Mouse (Mus musculus) liver, adult 2 months (tissue): ENCODE measurements around the gene Spty2d1. TPM values are rescaled to one million over a fixed set of nuclear protein-coding genes. Genes with fewer than 3 reads are reported as not detected.
A peak's percentile ranks its signal among the peaks of the same experiment; 100 is the strongest.
"Not testable (repeated sequence)": the region's sequence is repeated elsewhere in the genome, so short reads cannot be mapped to it uniquely, and the experiment has no call there.

Experiments used
- DNase-seq: peaks from one replicate; pipeline ENCODE4 v3.0.0-alpha.2; 2011; ENCODE audit warnings: low read depth, low spot score; ENCODE audit errors: extremely low read depth
- H3K27ac ChIP-seq: fragments of 200-500 bp; replicated peaks from 2 replicates; pipeline ENCODE4 v1.5.1; 2012; ENCODE audit warnings: low read depth, mild to moderate bottlenecking, control low read depth, inconsistent platforms, low read length; ENCODE audit not compliant: insufficient read depth
- H3K27me3 ChIP-seq: fragments of 200-500 bp; 2 replicates; pipeline ENCODE4 v1.6.1; 2012; ENCODE audit warnings: mild to moderate bottlenecking, moderate library complexity, low read length, inconsistent platforms; ENCODE audit not compliant: control insufficient read depth, insufficient read depth
- H3K36me3 ChIP-seq: fragments of 200-500 bp; 2 replicates; pipeline ENCODE4 v1.6.1; 2012; ENCODE audit warnings: low read length, inconsistent platforms; ENCODE audit not compliant: control insufficient read depth, insufficient read depth
- H3K4me1 ChIP-seq: fragments of 200-500 bp; 2 replicates; pipeline ENCODE4 v1.6.1; 2011; ENCODE audit warnings: low read length; ENCODE audit not compliant: control insufficient read depth, insufficient read depth
- H3K4me3 ChIP-seq: fragments of 200-500 bp; 2 replicates; pipeline ENCODE4 v1.5.1; 2011; ENCODE audit warnings: low read depth, mild to moderate bottlenecking, control low read depth, low read length, moderate library complexity; ENCODE audit not compliant: insufficient read depth
- H3K79me2 ChIP-seq: fragments of 200-500 bp; 2 replicates; pipeline ENCODE4 v1.6.1; 2012; ENCODE audit warnings: inconsistent platforms, mild to moderate bottlenecking, low read length, moderate library complexity; ENCODE audit not compliant: control insufficient read depth, insufficient read depth
- H3K9ac ChIP-seq: fragments of 200-500 bp; 2 replicates; pipeline ENCODE4 v1.6.1; 2012; ENCODE audit warnings: low read depth, mild to moderate bottlenecking, control low read depth, inconsistent platforms, low read length
- CTCF ChIP-seq: fragments of 200-500 bp; IDR thresholded peaks from 2 replicates; pipeline ENCODE4 v1.5.1; 2011; ENCODE audit warnings: low read depth, low read length, control low read depth
- POLR2A ChIP-seq: fragments of 200-500 bp; IDR thresholded peaks from 2 replicates; pipeline ENCODE4 v1.6.1; 2011; ENCODE audit warnings: low read length, control low read depth; ENCODE audit not compliant: insufficient read depth; ENCODE audit errors: extremely low read depth
- WGBS: fragments of 180-500 bp; shearing (Covaris S2); methylation state at CpG from one replicate; pipeline ENCODE4 v1.1.7; 2018; 5-methylcytosine and 5-hydroxymethylcytosine counted together
- polyA plus RNA-seq: library from polyadenylated mRNA; depleted of rRNA; stranded (reverse); fragments of >200 nt; gene quantifications from 2 replicates; pipeline ENCODE4 v1.2.3, GENCODE M21; 2012
- total RNA-seq: library from RNA; depleted of rRNA; stranded (reverse); fragments of >200 nt; gene quantifications from 2 replicates; pipeline ENCODE4 v1.2.3, GENCODE M21; 2014

The Spty2d1 gene
- total and polyA plus RNA-seq, 2 experiments, result 3.2 to 7.5 TPM

DNA sequence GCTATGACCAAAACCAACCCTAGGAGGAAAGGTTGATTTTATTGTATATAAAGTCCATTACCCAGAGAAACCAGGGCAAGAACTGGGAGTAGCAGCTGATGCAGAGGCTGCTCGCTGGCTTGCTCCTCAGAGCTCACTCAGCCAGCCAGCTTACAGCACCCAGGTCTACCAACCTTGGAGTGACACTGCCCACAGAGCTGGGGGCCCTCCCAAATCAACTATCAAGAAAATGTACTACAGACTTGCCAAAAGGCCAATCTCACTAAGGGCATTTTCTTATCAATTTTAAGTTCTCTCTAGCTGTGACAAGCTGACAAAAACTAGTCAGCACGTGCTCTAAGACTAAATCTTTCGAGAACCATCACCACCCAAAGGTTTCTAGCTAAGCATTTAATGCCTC is 12.7 kb downstream of the Spty2d1 start:
- no peak for TF ChIP-seq POLR2A
- TF ChIP-seq CTCF, result no peak
- no peak for DNase-seq
- WGBS, result 91% methylated on average over 3 of the region's 3 CpGs
- Histone ChIP-seq H3K27me3 (no peaks in the 10 kb centered on the region), H3K9ac (no peak overlapping the region), H3K36me3 (peaks cover 67% of the 10 kb centered on the region), H3K27ac (no peak overlapping the region), H3K4me3 (no peak overlapping the region), H3K4me1 (peaks cover 5% of the 10 kb centered on the region; the same call in 1 of the 2 replicates), H3K79me2 (peaks cover 2% of the 10 kb centered on the region; the same call in 1 of the 2 replicates)

DNA sequence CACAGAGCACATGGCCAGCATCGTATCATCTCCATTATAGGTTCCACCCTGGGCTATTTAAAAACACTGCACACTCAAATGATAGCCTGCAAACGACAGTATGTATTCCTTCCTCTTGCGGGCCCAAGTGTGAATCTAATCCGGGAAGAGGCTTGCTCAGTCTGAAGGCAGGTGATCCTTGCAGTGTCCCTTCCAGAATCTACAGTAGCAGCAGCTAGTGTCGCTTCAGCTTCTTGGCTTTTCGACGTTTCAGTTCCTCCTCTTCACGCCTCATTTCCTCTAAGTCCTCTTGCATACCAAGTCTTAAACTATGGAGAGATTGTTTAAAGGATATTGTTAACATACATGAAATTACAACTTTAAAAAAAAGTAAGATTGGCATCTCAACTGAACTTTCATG is 15.1 kb downstream of the Spty2d1 start:
- Histone ChIP-seq H3K4me3 (no peak overlapping the region), H3K27me3 (no peaks in the 10 kb centered on the region), H3K79me2 (no peaks in the 10 kb centered on the region; the same call in 1 of the 2 replicates), H3K27ac (no peak overlapping the region), H3K4me1 (no peaks in the 10 kb centered on the region), H3K36me3 (peaks cover 57% of the 10 kb centered on the region), H3K9ac (no peak overlapping the region)
- WGBS, result 83% methylated on average over 8 of the region's 8 CpGs
- TF ChIP-seq POLR2A (no peak), CTCF (no peak)
- DNase-seq, result peak; percentile 22

DNA sequence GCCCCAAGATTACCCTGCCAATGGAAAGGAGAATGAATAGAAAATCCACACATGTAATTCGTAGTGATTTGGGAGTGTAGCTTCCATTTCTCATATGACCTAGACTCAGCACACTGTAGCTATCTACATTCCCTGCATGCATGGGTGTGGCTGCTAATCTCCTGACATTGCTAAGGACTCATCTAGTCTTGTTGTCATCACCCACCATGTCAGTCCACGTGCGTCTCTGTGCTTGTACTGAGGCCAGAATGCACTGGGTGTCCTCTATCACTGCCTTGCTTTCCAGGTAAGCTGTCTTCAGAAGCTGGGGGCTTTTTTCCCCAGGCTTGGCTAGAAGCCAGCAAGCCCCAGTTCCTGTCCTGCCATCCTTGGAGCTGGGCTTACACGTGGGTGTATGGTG is 18.8 kb downstream of the Spty2d1 start:
- not testable (repeated sequence) for H3K27ac ChIP-seq, H3K27me3 ChIP-seq, H3K4me1 ChIP-seq, H3K4me3 ChIP-seq, DNase-seq, H3K79me2 ChIP-seq, H3K9ac ChIP-seq
- WGBS, result 79% methylated on average over 4 of the region's 4 CpGs
- H3K36me3 ChIP-seq, result peaks cover 26% of the 10 kb centered on the region

DNA sequence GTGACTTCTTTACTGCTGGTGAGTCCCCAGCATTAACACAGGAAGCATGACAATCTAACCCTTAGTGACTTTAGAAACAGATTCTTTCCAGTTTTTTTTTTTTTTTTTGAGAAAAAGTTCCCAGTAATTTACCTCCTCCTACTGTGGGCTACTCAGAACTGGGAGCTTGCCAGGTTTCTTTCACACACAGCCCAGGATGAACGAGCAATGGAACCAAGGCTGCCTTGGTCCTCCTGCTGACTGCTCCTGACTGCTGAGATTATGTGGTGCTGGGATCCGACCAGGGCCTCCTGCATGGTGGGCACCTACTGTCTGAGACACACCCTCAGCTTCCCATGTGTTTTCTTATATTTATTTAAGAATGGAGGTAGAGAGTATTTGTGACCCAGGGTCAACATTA is 21.1 kb downstream of the Spty2d1 start:
- TF ChIP-seq POLR2A (no peak), CTCF (no peak)
- H3K9ac ChIP-seq, result no peak overlapping the region
- H3K27me3 ChIP-seq, result no peaks in the 10 kb centered on the region
- H3K79me2 ChIP-seq, result no peaks in the 10 kb centered on the region
- no peak overlapping the region for H3K27ac ChIP-seq
- H3K36me3 ChIP-seq, result peaks cover 10% of the 10 kb centered on the region
- 40% methylated on average over 2 of the region's 2 CpGs for WGBS
- H3K4me1 ChIP-seq, result no peaks in the 10 kb centered on the region
- no peak for DNase-seq
- H3K4me3 ChIP-seq, result no peak overlapping the region

DNA sequence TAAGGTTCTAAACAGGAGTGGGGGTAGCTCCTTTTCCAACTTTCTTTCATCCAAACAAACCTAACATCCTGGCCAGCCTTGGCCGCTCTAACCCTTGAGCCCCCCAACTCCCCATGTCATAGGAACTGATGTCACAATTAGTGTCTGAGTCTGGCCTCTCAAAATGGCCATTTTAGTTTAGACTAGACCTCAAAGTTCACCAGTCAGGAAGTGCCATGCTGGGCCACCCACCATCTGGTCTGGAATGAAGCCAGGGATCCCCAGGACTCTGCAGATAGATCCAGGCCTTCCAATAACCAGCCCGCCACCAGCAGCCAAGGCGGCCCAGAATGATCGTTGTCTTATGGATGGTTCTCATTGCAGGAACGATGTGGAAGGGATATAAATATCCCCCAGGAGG is 21.6 kb downstream of the Spty2d1 start:
- H3K9ac ChIP-seq, result no peak overlapping the region
- TF ChIP-seq CTCF (no peak), POLR2A (no peak)

GRCm38 (mm10) chr7:46985718-46986505 is 22.3 kb downstream of the Spty2d1 start:
- peak; percentile 72 for DNase-seq
- H3K27me3 ChIP-seq, result no peaks in the 10 kb centered on the region
- no peak overlapping the region for H3K4me3 ChIP-seq
- no peak overlapping the region for H3K27ac ChIP-seq
- H3K4me1 ChIP-seq, result no peaks in the 10 kb centered on the region
- 28% methylated on average over 8 of the region's 8 CpGs for WGBS
- H3K9ac ChIP-seq, result no peak overlapping the region
- TF ChIP-seq CTCF, result no peak
- TF ChIP-seq POLR2A, result no peak
- no peaks in the 10 kb centered on the region for H3K79me2 ChIP-seq
- peaks cover 2% of the 10 kb centered on the region; the same call in 1 of the 2 replicates for H3K36me3 ChIP-seq

More for the DNA sequence above, 21.6 kb downstream of the Spty2d1 start:
- WGBS, result 73% methylated on average over 5 of the region's 5 CpGs
- no peak overlapping the region for H3K4me3 ChIP-seq
- peaks cover 6% of the 10 kb centered on the region for H3K36me3 ChIP-seq
- H3K4me1 ChIP-seq, result no peaks in the 10 kb centered on the region
- H3K79me2 ChIP-seq, result no peaks in the 10 kb centered on the region
- no peaks in the 10 kb centered on the region for H3K27me3 ChIP-seq
- H3K27ac ChIP-seq, result no peak overlapping the region
- no peak for DNase-seq
